Mouse (Mus musculus): ENCODE data around the gene Gm11020. TPM values are rescaled to one million over a fixed set of nuclear protein-coding genes. Genes with fewer than 3 reads are reported as not detected.
A peak's percentile ranks its signal among the peaks of the same experiment; 100 is the strongest.

Gm11020 gene
- total and polyA plus RNA-seq, 3 experiments = not detected

DNA sequence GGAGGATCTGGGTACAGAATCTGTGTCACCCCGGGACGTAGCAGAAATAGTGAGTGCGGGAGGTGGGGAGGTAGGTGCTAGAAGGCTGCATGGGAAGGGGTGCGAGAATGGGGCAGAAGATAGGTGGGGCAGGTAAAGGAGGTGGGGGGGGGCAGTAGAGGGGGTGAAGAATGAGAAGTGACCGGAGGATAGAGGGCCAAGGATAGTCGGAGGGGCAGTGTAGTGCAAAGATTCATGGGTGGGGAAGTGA, 18.5 kb downstream of the Gm11020 start:
- Histone ChIP-seq H3K27ac (ENCODE audit: control insufficient read depth, low read depth, low read length) (peak overlapping the region; percentile 66; the same call in 1 of the 2 replicates), H3K9ac (ENCODE audit: control insufficient read depth, low read depth, low read length, poor library complexity, severe bottlenecking) (peak overlapping the region; percentile 76), H3K4me1 (ENCODE audit: control insufficient read depth in 1 of 2, insufficient read depth in 2 of 2, low read length in 2 of 2) (peaks cover 0 to 7% of the 10 kb centered on the region in 2 experiments; a peak in 2 of 4 replicates), H3K9me3 (replicated peaks; ENCODE audit: insufficient read depth, low read length) (no peaks in the 10 kb centered on the region), H3K4me3 (ENCODE audit: control insufficient read depth in 1 of 2, insufficient read depth in 1 of 2, low read depth in 2 of 2, low read length in 2 of 2) (peak overlapping the region; percentile 59 to 90), H3K79me2 (ENCODE audit: control insufficient read depth, insufficient read depth, low read length, poor library complexity) (peaks cover 10% of the 10 kb centered on the region), H3K27me3 (ENCODE audit: control insufficient read depth in 1 of 2, insufficient read depth in 2 of 2, low read length in 2 of 2) (no peaks in the 10 kb centered on the region), H3K36me3 (ENCODE audit: control insufficient read depth in 1 of 2, insufficient read depth in 2 of 2, low read length in 2 of 2) (peaks cover 0 to 9% of the 10 kb centered on the region in 2 experiments; a peak in 2 of 4 replicates)
- DNase-seq (ENCODE audit: low read depth, low spot score) = peak; percentile 44
- TF ChIP-seq CHD1 (IDR thresholded peaks at IDR 0.05; ENCODE audit: low read depth, low read length) = no peak
- no peak for TF ChIP-seq CTCF (IDR thresholded peaks at IDR 0.05 in 2 of 3, conservative IDR thresholded peaks at IDR 0.05 in 1 of 3; ENCODE audit: control insufficient read depth in 1 of 3, insufficient read depth in 1 of 3, low read depth in 2 of 3, low read length in 3 of 3, poor library complexity in 1 of 3, severe bottlenecking in 1 of 3)
- no peak for TF ChIP-seq ELF1 (IDR thresholded peaks at IDR 0.05; ENCODE audit: low read depth, low read length)
- no peak for TF ChIP-seq RCOR1 (IDR thresholded peaks at IDR 0.05; ENCODE audit: low read depth, low read length)
- no peak for TF ChIP-seq NELFE (IDR thresholded peaks at IDR 0.05; ENCODE audit: low read depth, low read length)
- TF ChIP-seq MYC (IDR thresholded peaks at IDR 0.05; ENCODE audit: low read depth, low read length) = no peak
- no peak for TF ChIP-seq ZMIZ1 (IDR thresholded peaks at IDR 0.05; ENCODE audit: low read depth, low read length)
- TF ChIP-seq TCF12 (IDR thresholded peaks at IDR 0.05; ENCODE audit: low read depth, low read length) = no peak
- no peak for TF ChIP-seq MAX (IDR thresholded peaks at IDR 0.05; ENCODE audit: low read length)
- no peak for TF ChIP-seq USF2 (IDR thresholded peaks at IDR 0.05; ENCODE audit: borderline replicate concordance in 1 of 2, insufficient read depth in 1 of 2, low read depth in 1 of 2, low read length in 2 of 2)
- no peak for TF ChIP-seq MEF2A (IDR thresholded peaks at IDR 0.05; ENCODE audit: extremely low read depth, insufficient replicate concordance, low read depth, low read length, poor library complexity, severe bottlenecking)

DNA sequence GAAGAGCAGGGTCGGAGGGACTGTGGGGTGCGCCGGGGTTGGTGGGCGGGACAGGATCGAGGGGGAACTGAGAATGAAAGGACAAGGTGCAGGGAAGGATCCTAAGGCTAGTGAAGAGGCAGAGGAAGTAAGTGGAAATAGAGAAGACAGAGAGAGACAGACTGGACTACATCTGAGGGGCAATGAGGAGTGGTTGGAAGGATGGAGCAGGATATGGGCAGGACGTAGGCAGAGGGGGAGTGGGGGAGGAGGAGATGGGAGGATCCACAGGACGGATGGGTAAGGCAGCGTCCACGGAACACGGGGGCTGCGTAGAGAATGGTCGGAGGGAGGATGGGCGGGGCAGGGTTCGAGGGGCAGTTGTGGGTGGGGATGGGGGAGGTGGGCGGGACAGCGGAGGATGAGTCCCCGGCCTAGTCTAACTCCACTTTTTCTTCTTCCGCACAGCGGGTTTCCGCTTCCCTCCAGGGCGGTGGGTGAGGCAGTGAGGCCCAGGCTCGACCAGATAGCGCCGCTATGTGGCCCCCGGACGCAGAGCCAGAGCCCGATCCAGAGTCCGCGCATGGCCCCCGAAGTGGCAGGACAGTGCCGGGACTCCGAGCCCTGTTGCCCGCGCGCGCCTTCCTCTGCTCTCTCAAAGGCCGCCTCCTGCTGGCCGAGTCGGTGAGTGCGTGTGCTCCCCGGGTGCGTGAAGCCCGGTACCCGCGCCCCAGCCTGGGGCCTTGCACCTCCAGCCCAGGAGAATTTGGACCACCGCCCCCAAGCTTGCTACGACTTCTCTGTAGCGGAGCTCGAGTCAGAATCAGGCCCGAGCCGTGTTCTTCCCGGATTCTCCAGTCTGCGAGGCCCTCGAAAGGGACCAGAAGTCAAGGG, 19.1 kb downstream of the Gm11020 start:
- peak; percentile 82 for DNase-seq (ENCODE audit: low read depth, low spot score)
- peak overlapping the region; percentile 76 for H3K9ac ChIP-seq (ENCODE audit: control insufficient read depth, low read depth, low read length, poor library complexity, severe bottlenecking)
- H3K36me3 ChIP-seq (ENCODE audit: control insufficient read depth in 1 of 2, insufficient read depth in 2 of 2, low read length in 2 of 2) = peaks cover 0 to 9% of the 10 kb centered on the region in 2 experiments; a peak in 2 of 4 replicates
- no peaks in the 10 kb centered on the region for H3K27me3 ChIP-seq (ENCODE audit: control insufficient read depth in 1 of 2, insufficient read depth in 2 of 2, low read length in 2 of 2)
- peaks cover 0 to 7% of the 10 kb centered on the region in 2 experiments; a peak in 2 of 4 replicates for H3K4me1 ChIP-seq (ENCODE audit: control insufficient read depth in 1 of 2, insufficient read depth in 2 of 2, low read length in 2 of 2)
- peaks cover 10% of the 10 kb centered on the region for H3K79me2 ChIP-seq (ENCODE audit: control insufficient read depth, insufficient read depth, low read length, poor library complexity)
- H3K27ac ChIP-seq (ENCODE audit: control insufficient read depth, low read depth, low read length) = peak overlapping the region; percentile 62
- no peaks in the 10 kb centered on the region for H3K9me3 ChIP-seq (replicated peaks; ENCODE audit: insufficient read depth, low read length)
- H3K4me3 ChIP-seq (ENCODE audit: control insufficient read depth in 1 of 2, insufficient read depth in 1 of 2, low read depth in 2 of 2, low read length in 2 of 2) = peak overlapping the region; percentile 59 to 90
- TF ChIP-seq HCFC1 (IDR thresholded peaks at IDR 0.05; ENCODE audit: low read depth, low read length) (peak; percentile 70), NELFE (IDR thresholded peaks at IDR 0.05; ENCODE audit: low read depth, low read length) (peak; percentile 74), RAD21 (IDR thresholded peaks at IDR 0.05; ENCODE audit: low read depth, low read length) (peak; percentile 22; the same call in 1 of the 2 replicates), CHD2 (IDR thresholded peaks at IDR 0.05; ENCODE audit: low read length) (no peak), MEF2A (IDR thresholded peaks at IDR 0.05; ENCODE audit: extremely low read depth, insufficient replicate concordance, low read depth, low read length, poor library complexity, severe bottlenecking) (no peak), TAL1 (IDR thresholded peaks at IDR 0.05; ENCODE audit: low read length) (no peak), ZMIZ1 (IDR thresholded peaks at IDR 0.05; ENCODE audit: low read depth, low read length) (no peak; the same call in 1 of the 2 replicates), USF2 (IDR thresholded peaks at IDR 0.05; ENCODE audit: borderline replicate concordance in 1 of 2, insufficient read depth in 1 of 2, low read depth in 1 of 2, low read length in 2 of 2) (no peak), GABPA (IDR thresholded peaks at IDR 0.05; ENCODE audit: low read depth, low read length) (no peak), ETS1 (IDR thresholded peaks at IDR 0.05; ENCODE audit: low read depth, low read length) (no peak), RCOR1 (IDR thresholded peaks at IDR 0.05; ENCODE audit: low read depth, low read length) (0 out of 2 replicates have a peak, but pooled peaks have one; percentile 19), SIN3A (IDR thresholded peaks at IDR 0.05; ENCODE audit: low read length) (peak; percentile 46; the same call in 1 of the 2 replicates), GATA1 (IDR thresholded peaks at IDR 0.05; ENCODE audit: low read depth, low read length) (no peak), TCF12 (IDR thresholded peaks at IDR 0.05; ENCODE audit: low read depth, low read length) (0 out of 2 replicates have a peak, but pooled peaks have one; percentile 8), UBTF (IDR thresholded peaks at IDR 0.05; ENCODE audit: borderline replicate concordance, insufficient read depth, low read depth, low read length) (no peak), MAX (IDR thresholded peaks at IDR 0.05; ENCODE audit: low read length) (no peak), MXI1 (IDR thresholded peaks at IDR 0.05; ENCODE audit: low read depth, low read length) (0 out of 2 replicates have a peak, but pooled peaks have one; percentile 31), JUND (IDR thresholded peaks at IDR 0.05; ENCODE audit: low read depth, low read length) (no peak), POLR2AphosphoS5 (IDR thresholded peaks at IDR 0.05; ENCODE audit: borderline replicate concordance, low read depth, low read length) (no peak), ZC3H11A (IDR thresholded peaks at IDR 0.05; ENCODE audit: low read depth, low read length) (no peak), ZNF384 (IDR thresholded peaks at IDR 0.05; ENCODE audit: low read depth, low read length) (no peak), CTCF (IDR thresholded peaks at IDR 0.05 in 2 of 3, conservative IDR thresholded peaks at IDR 0.05 in 1 of 3; ENCODE audit: control insufficient read depth in 1 of 3, insufficient read depth in 1 of 3, low read depth in 2 of 3, low read length in 3 of 3, poor library complexity in 1 of 3, severe bottlenecking in 1 of 3) (peak in 2 of 3 experiments; percentile 49 to 57; a peak in 5 of 6 replicates), ZKSCAN1 (IDR thresholded peaks at IDR 0.05; ENCODE audit: low read depth, low read length) (no peak)
